Mouse (Mus musculus): ENCODE measurements around the gene Zscan26.

DNA sequence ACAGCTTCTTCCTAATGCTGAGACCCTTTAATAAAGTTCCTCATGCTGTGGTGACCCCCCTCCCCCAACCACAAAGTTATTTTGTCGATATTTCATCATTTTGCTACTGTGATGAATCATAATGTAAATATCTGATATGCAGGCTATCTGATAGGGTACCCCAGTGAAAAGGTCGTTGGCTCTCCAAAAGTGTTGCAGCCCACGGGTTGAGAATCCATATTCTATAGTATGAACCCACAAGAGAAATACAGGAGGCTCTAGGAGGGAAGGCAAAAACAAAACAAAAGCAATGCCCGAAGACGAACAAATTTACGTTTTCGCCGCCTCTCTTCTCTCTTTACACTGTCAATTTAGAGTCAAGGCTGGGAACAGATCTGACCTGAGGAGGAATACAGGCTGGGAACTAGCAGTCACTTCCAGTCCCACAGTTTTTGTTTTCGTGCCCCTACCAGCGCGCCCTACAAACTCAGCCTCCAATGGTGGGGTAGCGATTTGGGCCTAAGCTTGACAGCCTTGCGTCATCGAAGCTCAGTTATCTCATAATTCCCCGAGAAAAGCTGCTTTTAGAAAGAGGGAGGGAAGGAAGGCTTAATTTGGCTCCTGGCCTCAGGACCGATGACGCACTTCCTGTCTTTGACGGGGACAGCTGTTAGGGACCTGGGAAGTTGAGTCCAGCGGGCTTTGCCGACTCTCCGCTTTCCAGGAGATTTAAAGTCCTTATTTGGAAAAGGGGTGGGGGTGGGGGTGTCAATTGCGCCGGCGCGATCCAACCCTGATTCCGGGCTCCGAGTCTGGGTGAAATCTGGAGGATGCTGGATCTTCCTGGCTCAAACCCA is 45.3 kb downstream of the Zscan26 start:
- TF ChIP-seq POLR2AphosphoS5 (IDR thresholded peaks at IDR 0.05; ENCODE audit: insufficient replicate concordance, low read depth, low read length) (no peak), GATA1 (IDR thresholded peaks at IDR 0.05; ENCODE audit: borderline replicate concordance, low read length) (no peak)

All from G1E (cell line).